Mouse (Mus musculus): ENCODE measurements around the gene Shroom2.

DNA sequence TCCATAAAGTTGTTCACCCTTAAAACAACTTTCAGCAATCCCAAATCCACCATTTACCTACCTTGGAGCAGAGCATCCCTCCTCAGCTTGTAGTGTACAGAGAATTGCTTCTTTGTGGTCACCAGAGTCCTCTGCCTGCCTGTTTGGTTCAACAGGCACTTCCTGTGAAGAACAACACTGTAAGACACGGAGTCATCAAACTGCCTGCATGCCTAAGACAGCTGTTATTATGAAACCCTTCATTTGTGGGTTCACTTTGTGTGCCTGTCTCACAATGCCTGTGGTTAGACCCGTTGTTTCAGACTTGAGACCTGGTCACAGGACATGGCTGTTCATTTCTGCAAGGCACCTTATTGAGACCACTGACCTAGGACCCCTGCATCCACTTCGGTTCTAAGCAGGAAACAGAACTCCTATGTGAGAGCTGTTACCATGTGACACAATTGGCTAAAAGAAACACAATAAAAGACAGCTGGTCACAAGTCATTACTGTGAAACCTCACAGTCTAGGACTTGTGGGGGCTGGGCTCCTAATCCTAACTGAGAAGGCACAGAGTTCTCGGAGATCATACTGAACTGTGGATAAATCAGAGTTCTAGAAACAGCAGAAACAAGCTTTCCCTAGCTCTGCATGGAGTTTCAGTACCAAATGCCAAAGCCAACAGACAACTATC, 111.8 kb downstream of the Shroom2 start:
- TF ChIP-seq EP300 (IDR thresholded peaks at IDR 0.05; ENCODE audit: low read depth) (no peak), CTCF (IDR thresholded peaks at IDR 0.05; ENCODE audit: low read depth) (no peak)

Measured in liver, embryonic 14.5 days (tissue).